Mouse (Mus musculus): ENCODE measurements around the gene Mamstr. TPM values are rescaled to one million over a fixed set of nuclear protein-coding genes. Genes with fewer than 3 reads are reported as not detected.

Mamstr gene
- polyA plus RNA-seq, 1 experiment from 2014 or later: 9.0 TPM

DNA sequence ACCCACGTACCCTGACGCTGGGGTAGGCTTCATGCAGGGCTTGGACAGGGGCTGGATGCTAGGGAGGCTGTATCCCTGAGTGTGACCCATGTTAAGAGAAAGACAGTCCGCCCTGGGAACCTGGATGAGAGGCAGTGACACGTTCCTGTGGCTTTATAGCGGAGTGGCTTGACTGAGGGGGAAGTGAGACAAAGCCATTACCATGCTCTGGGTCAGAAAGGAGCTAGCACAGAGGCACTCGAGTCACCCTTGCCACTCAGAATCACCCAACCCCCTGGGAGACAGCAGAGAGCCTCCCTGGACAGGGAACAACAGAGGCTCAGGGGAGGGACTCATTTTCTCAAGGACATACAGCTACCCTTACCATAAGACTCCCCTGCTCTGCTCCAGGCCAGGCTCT is 49.3 kb downstream of the Mamstr start:
- 37% methylated on average over 6 of the region's 6 CpGs for WGBS
- peaks cover 36% of the 10 kb centered on the region for H3K4me1 ChIP-seq
- peak overlapping the region; percentile 25; the same call in 1 of the 2 replicates for H3K27ac ChIP-seq
- no peaks in the 10 kb centered on the region for H3K9me3 ChIP-seq (replicated peaks)
- H3K27me3 ChIP-seq: 0 out of 2 replicates have a peak, but pooled peaks cover 3% of the 10 kb centered on the region
- no peak for ATAC-seq (replicated peaks; ENCODE audit: low FRiP score)
- H3K36me3 ChIP-seq: no peaks in the 10 kb centered on the region
- 0 out of 2 replicates have a peak overlapping the region, but pooled peaks have one; percentile 0 for H3K9ac ChIP-seq
- no peak overlapping the region for H3K4me3 ChIP-seq (replicated peaks)
- no peak overlapping the region for H3K4me2 ChIP-seq

DNA sequence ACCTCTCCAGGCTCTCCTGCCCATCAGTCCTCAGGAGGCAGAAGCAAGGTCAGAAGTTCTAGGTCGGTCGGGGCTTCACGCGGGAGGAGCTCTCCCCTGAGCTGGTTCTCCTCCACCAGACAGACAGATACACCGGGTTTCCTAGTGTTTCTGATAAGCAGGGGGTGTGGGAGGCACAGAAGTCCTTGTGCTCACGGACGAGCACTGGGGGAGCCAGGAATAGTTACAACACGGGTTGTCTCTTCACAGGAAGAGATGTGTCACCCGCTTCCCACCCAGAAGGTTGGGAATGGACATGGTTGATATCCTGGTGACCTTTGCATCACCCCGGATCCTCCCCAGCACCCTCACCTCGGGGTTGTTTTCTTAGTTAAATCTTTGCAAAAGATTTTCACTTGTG is 50.0 kb downstream of the Mamstr start:
- H3K9me3 ChIP-seq (replicated peaks): no peaks in the 10 kb centered on the region
- no peak for ATAC-seq (replicated peaks; ENCODE audit: low FRiP score)
- H3K4me3 ChIP-seq (replicated peaks): no peak overlapping the region
- H3K36me3 ChIP-seq: no peaks in the 10 kb centered on the region
- peaks cover 35% of the 10 kb centered on the region for H3K4me1 ChIP-seq
- H3K27me3 ChIP-seq: 0 out of 2 replicates have a peak, but pooled peaks cover 3% of the 10 kb centered on the region
- WGBS: 32% methylated on average over 11 of the region's 11 CpGs
- H3K27ac ChIP-seq: no peak overlapping the region
- no peak overlapping the region for H3K9ac ChIP-seq
- H3K4me2 ChIP-seq: no peak overlapping the region

DNA sequence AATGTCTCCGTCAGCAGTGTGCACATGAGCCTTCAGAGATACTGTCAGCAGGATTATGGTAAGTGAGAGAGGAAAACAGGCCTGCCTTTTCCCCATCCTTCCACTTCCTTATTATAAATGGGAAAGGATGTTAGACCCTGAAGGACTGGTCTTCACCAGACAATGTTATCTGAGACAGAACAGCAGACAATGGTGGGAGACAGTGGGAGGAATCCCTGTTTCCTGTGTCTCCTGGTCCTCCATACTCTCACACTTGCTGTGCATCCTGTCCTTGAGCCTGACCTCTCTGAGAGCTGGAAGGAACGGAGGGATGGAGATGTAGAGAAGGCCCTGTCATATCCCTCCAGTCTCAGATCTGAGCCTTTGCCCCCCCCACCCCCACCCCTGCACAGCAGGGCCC is 52.6 kb downstream of the Mamstr start:
- no peaks in the 10 kb centered on the region for H3K9me3 ChIP-seq (replicated peaks)
- no peaks in the 10 kb centered on the region for H3K27me3 ChIP-seq
- no peak for ATAC-seq (replicated peaks; ENCODE audit: low FRiP score)
- peaks cover 20% of the 10 kb centered on the region for H3K4me1 ChIP-seq
- H3K9ac ChIP-seq: no peak overlapping the region
- H3K4me2 ChIP-seq: no peak overlapping the region
- WGBS: 75% methylated on average over 2 of the region's 2 CpGs
- no peak overlapping the region for H3K27ac ChIP-seq
- no peaks in the 10 kb centered on the region for H3K36me3 ChIP-seq
- H3K4me3 ChIP-seq (replicated peaks): no peak overlapping the region

DNA sequence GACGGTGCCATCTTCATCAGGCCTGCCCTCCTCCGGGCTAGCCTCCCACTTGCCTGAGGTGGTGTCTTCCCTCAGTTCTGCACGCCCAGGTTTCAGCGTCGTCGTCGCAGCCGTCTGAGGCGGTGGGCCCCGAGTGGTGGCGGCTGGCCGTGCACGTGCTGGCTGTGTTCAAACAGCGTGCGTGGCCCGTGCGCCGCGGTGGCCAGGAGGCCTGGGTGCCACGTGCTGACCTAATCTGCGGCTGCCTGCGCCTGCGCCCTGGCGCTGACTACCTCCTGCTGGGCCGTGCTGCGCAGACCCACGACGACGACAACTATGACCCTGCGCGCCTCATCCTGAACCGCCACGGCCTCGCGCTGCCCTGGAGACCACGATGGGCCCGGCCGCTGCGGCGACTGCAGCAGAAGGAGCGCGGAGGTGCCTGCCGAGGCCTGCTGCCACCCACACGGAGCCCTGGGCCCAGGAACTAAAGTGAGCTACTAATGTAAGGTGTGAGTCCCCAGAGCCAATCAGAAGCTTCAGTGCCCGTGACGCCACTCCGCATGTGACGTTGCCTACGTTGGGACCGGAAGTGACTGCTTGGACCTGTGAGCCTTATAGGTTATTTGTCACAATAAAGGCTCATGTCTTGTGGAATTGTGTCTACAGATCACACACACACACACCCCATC is 54.3 kb downstream of the Mamstr start, which contains the start of gene Sec1:
Gene Sec1 (minus strand): TSS at position 482 of the 671 bp plus-strand sequence.
- Histone ChIP-seq H3K9me3 (replicated peaks) (no peaks in the 10 kb centered on the region), H3K27me3 (peaks cover 13% of the 10 kb centered on the region), H3K4me1 (peaks cover 14% of the 10 kb centered on the region), H3K27ac (no peak within 1 kb of the TSS), H3K4me2 (no peak within 1 kb of the TSS), H3K9ac (no peak within 1 kb of the TSS), H3K36me3 (no peaks in the 10 kb centered on the region), H3K4me3 (replicated peaks) (no peak within 1 kb of the TSS)
- 93% methylated on average over 50 of the region's 50 CpGs for WGBS
- ATAC-seq (replicated peaks; ENCODE audit: low FRiP score): no peak; the same call in 1 of the 2 replicates

DNA sequence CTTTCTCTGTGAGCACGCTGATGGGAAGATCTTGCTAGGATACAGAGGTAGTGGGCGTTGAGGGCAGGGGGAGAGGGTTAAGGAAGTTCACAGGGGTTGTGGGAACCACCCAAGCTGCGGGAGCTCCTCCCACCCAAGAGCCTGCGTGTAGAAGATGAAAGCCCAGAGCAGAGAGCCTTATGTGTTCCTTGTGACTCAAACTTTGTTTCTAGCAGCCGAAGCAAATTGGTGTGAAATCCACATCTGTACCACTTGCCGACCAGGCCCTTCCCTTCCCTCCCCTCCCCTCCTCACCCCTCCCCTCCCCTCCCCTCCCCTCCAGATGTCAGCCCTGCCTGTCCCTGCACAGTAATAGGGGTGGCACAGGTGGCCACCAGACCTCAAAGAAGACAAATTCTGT is 55.3 kb downstream of the Mamstr start:
- WGBS: 14% methylated on average over 6 of the region's 6 CpGs
- no peak overlapping the region for H3K9ac ChIP-seq
- no peak overlapping the region for H3K4me3 ChIP-seq (replicated peaks)
- no peak for ATAC-seq (replicated peaks; ENCODE audit: low FRiP score)
- H3K9me3 ChIP-seq (replicated peaks): no peaks in the 10 kb centered on the region
- H3K27me3 ChIP-seq: peaks cover 23% of the 10 kb centered on the region
- H3K4me1 ChIP-seq: peaks cover 13% of the 10 kb centered on the region
- no peaks in the 10 kb centered on the region for H3K36me3 ChIP-seq
- H3K4me2 ChIP-seq: no peak overlapping the region
- no peak overlapping the region for H3K27ac ChIP-seq

Other genes starting within 250 kb of the Mamstr start
- 225 and 242 TPM in 2 replicates for gene Snrnp70, start 244.2 kb upstream of the Mamstr start, polyA plus RNA-seq (2015; fragmentation: Nextera tagmentation; extraction: Ambion mirVana)
- gene Kcna7, start 234.3 kb upstream of the Mamstr start, polyA plus RNA-seq (2015; fragmentation: Nextera tagmentation; extraction: Ambion mirVana): not detected in 2 replicates
- gene Ntf5, start 226.3 kb upstream of the Mamstr start, polyA plus RNA-seq (2015; fragmentation: Nextera tagmentation; extraction: Ambion mirVana): 1.1 and 1.4 TPM in 2 replicates
- not detected in 2 replicates for gene Lhb, start 219.2 kb upstream of the Mamstr start, polyA plus RNA-seq (2015; fragmentation: Nextera tagmentation; extraction: Ambion mirVana)
- 37.6 and 40.8 TPM in 2 replicates for gene Gys1, start 205.1 kb upstream of the Mamstr start, polyA plus RNA-seq (2015; fragmentation: Nextera tagmentation; extraction: Ambion mirVana)
- 165 and 167 TPM in 2 replicates for gene Ruvbl2, start 201.9 kb upstream of the Mamstr start, polyA plus RNA-seq (2015; fragmentation: Nextera tagmentation; extraction: Ambion mirVana)
- 4,509 and 4,690 TPM in 2 replicates for gene Ftl1, start 180.1 kb upstream of the Mamstr start, polyA plus RNA-seq (2015; fragmentation: Nextera tagmentation; extraction: Ambion mirVana)
- gene Bax, start 173.1 kb upstream of the Mamstr start, polyA plus RNA-seq (2015; fragmentation: Nextera tagmentation; extraction: Ambion mirVana): 184 and 195 TPM in 2 replicates
- 1.0 and 1.1 TPM in 2 replicates for gene Tulp2, start 158.1 kb upstream of the Mamstr start, polyA plus RNA-seq (2015; fragmentation: Nextera tagmentation; extraction: Ambion mirVana)
- not detected in 2 replicates for gene Gm45808, start 153.2 kb upstream of the Mamstr start, polyA plus RNA-seq (2015; fragmentation: Nextera tagmentation; extraction: Ambion mirVana)
- gene Dhdh, start 151.2 kb upstream of the Mamstr start, polyA plus RNA-seq (2015; fragmentation: Nextera tagmentation; extraction: Ambion mirVana): 3.3 and 3.5 TPM in 2 replicates
- gene Nucb1, start 129.6 kb upstream of the Mamstr start, polyA plus RNA-seq (2015; fragmentation: Nextera tagmentation; extraction: Ambion mirVana): 221 and 252 TPM in 2 replicates
- gene Ppp1r15a, start 113.7 kb upstream of the Mamstr start, polyA plus RNA-seq (2015; fragmentation: Nextera tagmentation; extraction: Ambion mirVana): 18.6 and 24.7 TPM in 2 replicates
- gene Plekha4, start 113.6 kb upstream of the Mamstr start, polyA plus RNA-seq (2015; fragmentation: Nextera tagmentation; extraction: Ambion mirVana): 4.5 and 5.1 TPM in 2 replicates
- 11.8 and 14.8 TPM in 2 replicates for gene Hsd17b14, start 85.1 kb upstream of the Mamstr start, polyA plus RNA-seq (2015; fragmentation: Nextera tagmentation; extraction: Ambion mirVana)
- gene Bcat2, start 69.8 kb upstream of the Mamstr start, polyA plus RNA-seq (2015; fragmentation: Nextera tagmentation; extraction: Ambion mirVana): 75.4 and 78.5 TPM in 2 replicates
- gene Fgf21, start 24.5 kb upstream of the Mamstr start, polyA plus RNA-seq (2015; fragmentation: Nextera tagmentation; extraction: Ambion mirVana): 0.32 TPM in 1 of 2 replicates, not detected in the other
- gene Fut1, start 22.7 kb upstream of the Mamstr start, polyA plus RNA-seq (2015; fragmentation: Nextera tagmentation; extraction: Ambion mirVana): 0.06 and 0.21 TPM in 2 replicates
- gene Izumo1, start 18.2 kb upstream of the Mamstr start, polyA plus RNA-seq (2015; fragmentation: Nextera tagmentation; extraction: Ambion mirVana): 0.14 and 0.17 TPM in 2 replicates
- gene Rasip1, start 12.5 kb upstream of the Mamstr start, polyA plus RNA-seq (2015; fragmentation: Nextera tagmentation; extraction: Ambion mirVana): 16.1 and 18.0 TPM in 2 replicates
- gene Fut2, start 26.4 kb downstream of the Mamstr start, polyA plus RNA-seq (2015; fragmentation: Nextera tagmentation; extraction: Ambion mirVana): 0.42 and 3.7 TPM in 2 replicates
- gene Ntn5, start 44.0 kb downstream of the Mamstr start, polyA plus RNA-seq (2015; fragmentation: Nextera tagmentation; extraction: Ambion mirVana): 0.21 and 0.24 TPM in 2 replicates
- gene Sec1, start 54.4 kb downstream of the Mamstr start, polyA plus RNA-seq (2015; fragmentation: Nextera tagmentation; extraction: Ambion mirVana): 0.19 and 0.29 TPM in 2 replicates
- 8.6 and 8.8 TPM in 2 replicates for gene Car11, start 59.9 kb downstream of the Mamstr start, polyA plus RNA-seq (2015; fragmentation: Nextera tagmentation; extraction: Ambion mirVana)
- 3.7 and 4.7 TPM in 2 replicates for gene Dbp, start 65.1 kb downstream of the Mamstr start, polyA plus RNA-seq (2015; fragmentation: Nextera tagmentation; extraction: Ambion mirVana)
- gene Rpl18, start 75.5 kb downstream of the Mamstr start, polyA plus RNA-seq (2015; fragmentation: Nextera tagmentation; extraction: Ambion mirVana): 1,132 and 1,166 TPM in 2 replicates
- gene Sphk2, start 78.0 kb downstream of the Mamstr start, polyA plus RNA-seq (2015; fragmentation: Nextera tagmentation; extraction: Ambion mirVana): 28.1 and 33.7 TPM in 2 replicates
- gene Fam83e, start 81.2 kb downstream of the Mamstr start, polyA plus RNA-seq (2015; fragmentation: Nextera tagmentation; extraction: Ambion mirVana): 1.4 and 2.5 TPM in 2 replicates
- gene Spaca4, start 85.8 kb downstream of the Mamstr start, polyA plus RNA-seq (2015; fragmentation: Nextera tagmentation; extraction: Ambion mirVana): not detected in 2 replicates
- gene Lmtk3, start 143.8 kb downstream of the Mamstr start, polyA plus RNA-seq (2015; fragmentation: Nextera tagmentation; extraction: Ambion mirVana): 2.5 and 3.1 TPM in 2 replicates
- 2.8 and 3.2 TPM in 2 replicates for gene Sult2b1, start 144.7 kb downstream of the Mamstr start, polyA plus RNA-seq (2015; fragmentation: Nextera tagmentation; extraction: Ambion mirVana)
- 130 and 132 TPM in 2 replicates for gene Cyth2, start 174.6 kb downstream of the Mamstr start, polyA plus RNA-seq (2015; fragmentation: Nextera tagmentation; extraction: Ambion mirVana)
- gene Kcnj14, start 184.8 kb downstream of the Mamstr start, polyA plus RNA-seq (2015; fragmentation: Nextera tagmentation; extraction: Ambion mirVana): 1.4 and 1.6 TPM in 2 replicates
- 82.5 and 86.3 TPM in 2 replicates for gene Grwd1, start 191.0 kb downstream of the Mamstr start, polyA plus RNA-seq (2015; fragmentation: Nextera tagmentation; extraction: Ambion mirVana)
- gene Kdelr1, start 232.8 kb downstream of the Mamstr start, polyA plus RNA-seq (2015; fragmentation: Nextera tagmentation; extraction: Ambion mirVana): 83.8 and 89.1 TPM in 2 replicates
- gene Grin2d, start 238.4 kb downstream of the Mamstr start, polyA plus RNA-seq (2015; fragmentation: Nextera tagmentation; extraction: Ambion mirVana): 0.42 and 0.47 TPM in 2 replicates

Data from kidney, embryonic 15.5 days (tissue).